Mouse (Mus musculus) forebrain, embryonic 14.5 days (tissue): ENCODE measurements at regions not wholly inside any gene's neighbourhood (a gene's known extent, or its start where the extent isn't known, plus 50 kb on each side); places are given as distances from the start of the nearest gene placed in this dataset.

ENCODE experiments used
- ATAC-seq: fragments of 200-750 bp; cut with Nextera tagmentation; 2 replicates; pipeline ENCODE4 v1.8.0; 2017; ENCODE audit warnings: mild to moderate bottlenecking, moderate library complexity
- DNase-seq: peaks from one replicate; pipeline ENCODE4 v3.0.0-alpha.2; 2015; ENCODE audit warnings: low spot score
- H3K27ac ChIP-seq: fragments of 300-500 bp; sonication (generic); 2 replicates; pipeline ENCODE4 v1.5.1; 2014; ENCODE audit warnings: low read depth, mild to moderate bottlenecking, control low read depth, low read length, moderate library complexity
- H3K27me3 ChIP-seq: fragments of 300-500 bp; sonication (generic); replicated peaks from 2 replicates; pipeline ENCODE4 v1.6.1; 2014; ENCODE audit warnings: low read length, control low read depth, mixed read lengths; ENCODE audit not compliant: control insufficient read depth, insufficient read depth
- H3K36me3 ChIP-seq: fragments of 300-500 bp; sonication (generic); 2 replicates; pipeline ENCODE4 v1.6.1; 2014; ENCODE audit warnings: low read length, control low read depth; ENCODE audit not compliant: control insufficient read depth, insufficient read depth
- H3K4me1 ChIP-seq: fragments of 300-500 bp; sonication (generic); 2 replicates; pipeline ENCODE4 v1.6.1; 2014; ENCODE audit warnings: antibody characterized with exemption, low read length, control low read depth; ENCODE audit not compliant: control insufficient read depth, insufficient read depth
- H3K4me2 ChIP-seq: fragments of 300-500 bp; sonication (generic); 2 replicates; pipeline ENCODE4 v1.6.1; 2014; ENCODE audit warnings: mild to moderate bottlenecking, control low read depth, low read length
- H3K4me3 ChIP-seq: fragments of 300-500 bp; sonication (generic); 2 replicates; pipeline ENCODE4 v1.5.1; 2014; ENCODE audit warnings: low read depth, low read length, control low read depth
- H3K9ac ChIP-seq: fragments of 300-500 bp; sonication (generic); 2 replicates; pipeline ENCODE4 v1.6.1; 2014; ENCODE audit warnings: mild to moderate bottlenecking, low read length, control low read depth, moderate library complexity
- H3K9me3 ChIP-seq: fragments of 300-500 bp; sonication (generic); replicated peaks from 2 replicates; pipeline ENCODE4 v1.6.1; 2016; ENCODE audit warnings: low read length, control low read depth, mixed read lengths; ENCODE audit not compliant: control insufficient read depth
- WGBS: fragments of 180-500 bp; shearing (Covaris S2); extraction: QIAGEN DNeasy Blood & Tissue Kit; methylation state at CpG from one replicate; pipeline ENCODE4 v1.1.7; 2014; 5-methylcytosine and 5-hydroxymethylcytosine counted together

DNA sequence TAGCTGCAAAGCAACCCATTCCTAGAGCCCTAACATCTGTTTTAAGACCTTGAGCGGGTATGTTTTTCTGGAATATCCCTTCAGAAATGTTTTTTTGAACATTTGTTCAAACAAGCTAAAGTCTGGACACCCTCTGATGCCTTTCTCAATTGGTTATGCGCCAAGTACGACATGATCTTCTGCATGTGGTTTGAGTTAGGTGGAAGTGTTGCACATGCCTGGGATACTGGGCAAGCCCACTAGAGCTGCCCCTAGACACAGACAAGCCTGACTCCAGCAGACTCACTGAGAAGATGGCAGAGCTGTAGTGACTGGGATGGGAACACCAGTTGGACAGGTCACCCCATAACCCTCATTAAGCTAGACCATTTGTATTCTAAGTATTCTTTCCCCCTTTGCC lies 153.2 kb upstream of the Cypt2 start:
- no peak overlapping the region for H3K4me2 ChIP-seq

DNA sequence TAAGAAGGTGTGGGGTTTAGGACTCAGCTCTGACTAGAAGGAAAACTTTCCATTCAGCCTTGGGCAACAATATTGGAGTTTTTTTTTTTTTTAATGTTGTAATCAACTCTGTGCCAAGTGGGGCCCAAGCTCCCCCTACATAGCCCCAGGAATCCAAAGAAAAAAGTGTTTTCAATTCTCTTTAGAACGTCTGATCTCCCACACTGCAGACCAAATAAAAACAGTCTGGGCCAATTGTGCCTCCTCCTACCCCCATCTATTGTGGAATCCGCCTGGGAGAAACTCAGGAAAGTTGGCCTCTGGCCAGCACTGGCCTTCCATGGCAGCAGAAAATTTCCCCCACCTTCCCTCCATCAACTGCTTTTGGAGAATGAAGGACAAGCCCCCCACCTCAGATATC lies 133.3 kb upstream of the Cypt2 start:
- Histone ChIP-seq H3K4me1 (no peaks in the 10 kb centered on the region), H3K36me3 (no peaks in the 10 kb centered on the region), H3K4me2 (no peak overlapping the region), H3K27ac (no peak overlapping the region), H3K27me3 (no peaks in the 10 kb centered on the region), H3K4me3 (no peak overlapping the region), H3K9ac (no peak overlapping the region), H3K9me3 (no peaks in the 10 kb centered on the region)
- DNase-seq (peak; percentile 48), ATAC-seq (peak; percentile 62; the same call in 1 of the 2 replicates)
- 20% methylated on average over 2 of the region's 2 CpGs for WGBS

More for the DNA sequence above, 153.2 kb upstream of the Cypt2 start:
- H3K27me3 ChIP-seq: 0 out of 2 replicates have a peak, but pooled peaks cover 4% of the 10 kb centered on the region
- no peak for ATAC-seq
- no peak for DNase-seq
- H3K9ac ChIP-seq: no peak overlapping the region
- H3K4me3 ChIP-seq: no peak overlapping the region
- WGBS: 82% methylated on average over 3 of the region's 3 CpGs
- no peaks in the 10 kb centered on the region for H3K4me1 ChIP-seq
- H3K9me3 ChIP-seq: no peaks in the 10 kb centered on the region
- no peak overlapping the region for H3K27ac ChIP-seq
- 0 out of 2 replicates have a peak, but pooled peaks cover 4% of the 10 kb centered on the region for H3K36me3 ChIP-seq

DNA sequence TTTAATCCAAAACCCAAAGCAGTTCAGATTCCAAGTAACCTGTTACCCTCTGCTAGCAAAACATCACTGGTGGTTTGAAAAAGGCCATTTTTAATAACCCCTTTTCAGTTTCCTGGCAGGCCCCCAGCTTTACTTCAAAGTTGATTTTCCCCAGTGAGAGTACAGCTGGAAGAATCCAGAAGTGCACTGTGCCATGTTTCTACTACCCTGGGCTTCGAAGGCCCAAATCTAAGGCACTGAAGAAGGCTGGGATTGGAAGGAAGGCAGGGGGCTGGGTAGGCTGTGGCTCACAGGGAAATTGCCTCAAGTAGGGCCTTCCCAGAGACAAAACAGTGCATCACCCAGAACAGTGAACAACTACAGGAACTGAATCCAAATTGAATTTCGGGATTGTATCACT lies 131.6 kb upstream of the Cypt2 start:
- Histone ChIP-seq H3K9me3 (no peaks in the 10 kb centered on the region), H3K27me3 (no peaks in the 10 kb centered on the region), H3K4me2 (no peak overlapping the region), H3K27ac (no peak overlapping the region), H3K9ac (no peak overlapping the region), H3K4me1 (no peaks in the 10 kb centered on the region), H3K4me3 (no peak overlapping the region), H3K36me3 (no peaks in the 10 kb centered on the region)
- ATAC-seq (no peak), DNase-seq (no peak)
- WGBS: 75% methylated on average over 2 of the region's 2 CpGs

DNA sequence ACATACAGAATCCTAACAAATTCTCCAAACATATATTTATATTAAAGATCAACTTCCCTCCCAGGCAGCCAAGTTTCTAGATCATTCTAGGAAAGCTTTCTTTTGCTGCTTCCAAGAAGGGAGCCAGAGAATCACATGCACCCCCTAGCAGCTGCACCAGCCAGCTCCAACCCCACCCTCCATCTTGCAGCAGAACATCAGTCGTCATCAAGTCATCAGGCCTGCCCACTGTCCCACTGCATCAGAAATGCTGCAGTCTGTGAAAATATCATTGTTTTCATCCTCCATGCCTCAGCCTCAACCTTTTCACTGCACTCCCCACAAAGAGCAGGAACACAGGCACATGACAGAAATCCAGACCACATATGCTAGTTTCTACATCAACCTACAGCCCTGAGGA lies 109.1 kb upstream of the Cypt2 start:
- Histone ChIP-seq H3K27ac (peak overlapping the region; percentile 83; the same call in 1 of the 2 replicates), H3K36me3 (peaks cover 13% of the 10 kb centered on the region; the same call in 1 of the 2 replicates), H3K4me1 (no peaks in the 10 kb centered on the region; the same call in 1 of the 2 replicates), H3K4me2 (peak overlapping the region; percentile 50), H3K9me3 (no peaks in the 10 kb centered on the region), H3K9ac (peak overlapping the region; percentile 55), H3K4me3 (peak overlapping the region; percentile 35), H3K27me3 (no peaks in the 10 kb centered on the region)
- no peak for ATAC-seq
- no peak for DNase-seq
- WGBS: 34% methylated on average over 1 of the region's 1 CpGs

DNA sequence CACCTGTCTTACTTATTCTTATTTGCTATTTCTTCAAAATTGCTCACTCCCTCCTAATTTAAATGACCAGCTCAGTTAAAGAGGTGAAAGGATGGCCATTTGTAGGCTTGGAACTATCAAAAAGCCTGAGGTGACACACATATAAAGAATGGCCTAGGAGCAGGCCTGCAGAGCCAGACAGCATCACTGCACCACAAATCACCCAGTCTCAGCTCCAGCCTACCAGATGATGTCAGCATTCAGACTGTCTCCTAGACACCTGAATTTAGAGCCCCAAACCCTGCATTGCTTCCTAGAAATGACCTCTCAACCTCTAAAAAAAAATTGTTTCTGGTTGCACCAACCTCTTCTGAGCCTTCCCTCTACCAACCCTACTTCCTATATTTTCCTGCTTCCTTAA lies 108.5 kb upstream of the Cypt2 start:
- Histone ChIP-seq H3K4me1 (no peaks in the 10 kb centered on the region; the same call in 1 of the 2 replicates), H3K36me3 (peaks cover 11% of the 10 kb centered on the region; the same call in 1 of the 2 replicates), H3K27me3 (no peaks in the 10 kb centered on the region), H3K4me3 (peak overlapping the region; percentile 35), H3K4me2 (peak overlapping the region; percentile 50), H3K9ac (peak overlapping the region; percentile 55), H3K27ac (peak overlapping the region; percentile 83; the same call in 1 of the 2 replicates), H3K9me3 (no peaks in the 10 kb centered on the region)
- ATAC-seq (peak; percentile 35; the same call in 1 of the 2 replicates), DNase-seq (peak; percentile 10)

DNA sequence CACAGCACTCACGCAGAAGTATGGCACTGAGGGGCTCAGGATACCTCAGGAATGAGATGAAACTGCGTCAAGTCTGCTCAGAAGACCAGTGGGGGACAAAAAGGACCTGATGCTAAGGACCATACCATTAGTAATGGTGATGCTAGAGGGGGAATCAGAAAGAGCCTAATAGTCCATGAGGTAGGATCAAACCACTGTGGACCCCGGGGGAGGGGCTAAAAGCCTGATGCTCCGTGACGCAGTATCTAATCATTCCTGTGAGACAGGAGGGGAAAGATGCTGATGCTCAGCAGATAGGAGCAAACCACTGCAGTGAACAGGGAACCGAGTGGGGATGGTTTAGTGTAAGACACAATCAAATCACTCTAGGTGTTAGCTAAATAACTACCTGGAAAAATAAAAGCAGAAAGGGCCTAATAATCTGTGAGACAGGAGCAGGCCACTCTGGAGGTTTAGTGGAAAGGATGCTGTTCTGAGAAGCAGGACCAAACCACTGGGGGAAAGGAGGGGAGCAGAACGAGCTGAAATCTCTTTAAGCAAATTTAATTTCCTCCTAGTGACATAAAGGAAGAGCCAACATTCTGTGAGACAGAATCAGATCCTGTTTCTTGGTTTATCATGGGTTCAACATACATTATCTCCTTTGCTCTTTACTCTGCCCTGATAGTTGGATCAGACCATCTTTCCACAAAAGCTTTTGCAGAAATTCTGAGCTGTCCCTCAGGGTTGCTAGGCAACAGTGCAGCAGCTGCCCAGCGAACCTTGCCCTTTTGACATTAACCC lies 107.7 kb upstream of the Cypt2 start:
- no peaks in the 10 kb centered on the region for H3K27me3 ChIP-seq
- H3K9ac ChIP-seq: peak overlapping the region; percentile 55
- peak overlapping the region; percentile 83 for H3K27ac ChIP-seq
- no peaks in the 10 kb centered on the region; the same call in 1 of the 2 replicates for H3K4me1 ChIP-seq
- H3K36me3 ChIP-seq: peaks cover 7% of the 10 kb centered on the region; the same call in 1 of the 2 replicates
- whole genome bisulfite sequencing: 33% methylated on average over 8 of the region's 8 CpGs
- peak; percentile 96 for DNase-seq
- no peaks in the 10 kb centered on the region for H3K9me3 ChIP-seq
- peak overlapping the region; percentile 50 for H3K4me2 ChIP-seq
- H3K4me3 ChIP-seq: peak overlapping the region; percentile 35
- ATAC-seq: peak; percentile 98

DNA sequence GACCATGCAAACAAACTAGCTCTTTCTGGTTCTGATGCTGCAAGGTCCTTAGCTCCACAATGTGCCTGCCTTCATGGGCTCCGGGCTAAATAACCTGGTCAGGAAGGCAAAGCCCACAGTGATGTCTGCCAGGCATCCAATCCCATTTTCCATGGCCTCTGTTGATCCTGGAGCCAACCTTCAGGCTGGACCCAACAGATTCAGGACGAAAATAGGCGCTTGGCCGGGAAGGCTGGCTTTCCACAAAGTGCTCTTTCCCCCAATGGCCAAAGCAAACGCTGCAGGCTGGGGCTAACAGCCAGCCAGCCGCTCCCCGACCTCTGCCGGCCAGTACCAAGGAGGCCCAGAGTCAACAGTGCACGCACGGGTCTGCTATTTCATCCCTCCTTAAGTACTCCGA lies 106.3 kb upstream of the Cypt2 start:
- DNase-seq: no peak
- no peak for ATAC-seq
- Histone ChIP-seq H3K4me2 (no peak overlapping the region), H3K9me3 (no peaks in the 10 kb centered on the region), H3K27ac (no peak overlapping the region), H3K27me3 (no peaks in the 10 kb centered on the region), H3K4me3 (no peak overlapping the region), H3K9ac (no peak overlapping the region), H3K36me3 (no peaks in the 10 kb centered on the region), H3K4me1 (no peaks in the 10 kb centered on the region; the same call in 1 of the 2 replicates)
- WGBS: 56% methylated on average over 11 of the region's 11 CpGs

DNA sequence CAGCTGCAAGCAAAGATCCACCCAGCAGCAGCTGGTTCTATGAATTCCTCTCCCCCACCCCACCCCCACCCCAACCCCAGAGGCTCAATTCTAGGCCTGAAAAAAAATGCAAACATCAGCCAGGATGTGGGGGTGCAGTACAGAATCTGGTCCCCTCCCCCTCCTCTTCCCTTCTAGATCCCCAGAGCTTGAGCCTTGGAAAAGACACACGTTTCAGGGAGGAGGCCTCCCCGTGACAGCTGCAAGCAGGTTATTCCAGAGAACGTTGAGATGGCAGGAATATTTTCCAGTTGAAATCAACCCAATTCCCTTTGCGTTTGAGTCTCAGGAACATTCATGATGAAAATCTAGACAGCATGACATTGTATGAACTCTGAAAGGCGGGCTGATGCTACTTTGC lies 86.2 kb upstream of the Cypt2 start:
- no peak for DNase-seq
- Histone ChIP-seq H3K4me2 (no peak overlapping the region), H3K9ac (no peak overlapping the region), H3K4me1 (no peaks in the 10 kb centered on the region), H3K27ac (no peak overlapping the region), H3K27me3 (no peaks in the 10 kb centered on the region), H3K4me3 (no peak overlapping the region), H3K36me3 (no peaks in the 10 kb centered on the region), H3K9me3 (no peaks in the 10 kb centered on the region)
- WGBS: 66% methylated on average over 5 of the region's 5 CpGs
- no peak for ATAC-seq

DNA sequence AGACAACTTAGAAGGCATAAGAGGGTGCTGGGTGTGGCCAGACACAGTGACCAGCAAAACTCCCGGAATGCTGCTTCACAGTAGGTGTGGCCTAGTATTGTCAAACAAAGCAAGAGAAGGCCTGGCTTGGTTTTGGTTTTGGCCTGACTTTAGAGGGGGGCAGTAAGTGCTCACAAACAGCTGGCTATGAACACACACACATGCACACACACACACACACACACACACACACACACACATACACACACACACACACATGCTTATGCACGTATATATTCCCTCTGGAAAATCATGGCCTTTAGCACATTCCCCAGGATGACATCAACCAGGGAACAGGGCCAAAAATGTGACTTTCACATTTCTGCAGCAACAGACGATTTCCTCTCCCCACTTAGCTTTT lies 78.6 kb upstream of the Cypt2 start:
- DNase-seq: no peak
- WGBS: 62% methylated on average over 3 of the region's 3 CpGs
- no peak for ATAC-seq

More for the DNA sequence above, 78.6 kb upstream of the Cypt2 start:
- Histone ChIP-seq H3K4me2 (no peak overlapping the region), H3K27me3 (no peaks in the 10 kb centered on the region), H3K9ac (no peak overlapping the region), H3K27ac (no peak overlapping the region), H3K9me3 (no peaks in the 10 kb centered on the region), H3K36me3 (no peaks in the 10 kb centered on the region), H3K4me1 (no peaks in the 10 kb centered on the region), H3K4me3 (no peak overlapping the region)
